Mouse (Mus musculus): ENCODE measurements at regions not wholly inside any gene's neighbourhood (a gene's known extent, or its start where the extent isn't known, plus 50 kb on each side); places are given as distances from the start of the nearest gene placed in this dataset.

- 50% methylated on average over 9 of the region's 9 CpGs for WGBS (ENCODE audit: insufficient replicate concordance)
- H3K4me2 ChIP-seq (ENCODE audit: low read depth), result no peak overlapping the region
- ATAC-seq (ENCODE audit: insufficient read depth), result no peak
Measured at GRCm38 (mm10) chr8:8488191-8488694, 172.8 kb downstream of the Efnb2 start.

GRCm38 (mm10) chr8:8487706-8488105 lies 173.3 kb downstream of the Efnb2 start:
- 47% methylated on average over 5 of the region's 5 CpGs for WGBS (ENCODE audit: insufficient replicate concordance)
- TF ChIP-seq EP300 (IDR thresholded peaks at IDR 0.05; ENCODE audit: low read depth), result no peak
- no peak for TF ChIP-seq CTCF (IDR thresholded peaks at IDR 0.05; ENCODE audit: low read depth)
- Histone ChIP-seq H3K27ac (no peak overlapping the region), H3K36me3 (replicated peaks; ENCODE audit: control insufficient read depth, insufficient read depth, low read depth) (no peaks in the 10 kb centered on the region), H3K4me3 (ENCODE audit: insufficient read depth in 1 of 2, low read depth in 2 of 2, low read length in 2 of 2) (no peak overlapping the region), H3K27me3 (ENCODE audit: control insufficient read depth, insufficient read depth, low read length) (no peaks in the 10 kb centered on the region), H3K9ac (replicated peaks) (no peak overlapping the region), H3K4me2 (ENCODE audit: low read depth) (no peak overlapping the region), H3K4me1 (replicated peaks; ENCODE audit: control insufficient read depth in 2 of 2, insufficient read depth in 2 of 2, low read length in 1 of 2) (peaks cover 4 to 16% of the 10 kb centered on the region in 2 experiments), H3K9me3 (ENCODE audit: control insufficient read depth, low read length) (no peaks in the 10 kb centered on the region)
- ATAC-seq (ENCODE audit: insufficient read depth), result no peak
- DNase-seq (ENCODE audit: low read depth in 3 of 3, low spot score in 3 of 3), result no peak

More at GRCm38 (mm10) chr8:8488191-8488694, 172.8 kb downstream of the Efnb2 start:
- DNase-seq (ENCODE audit: low read depth in 3 of 3, low spot score in 3 of 3), result no peak
- Histone ChIP-seq H3K27ac (no peak overlapping the region), H3K4me3 (ENCODE audit: insufficient read depth in 1 of 2, low read depth in 2 of 2, low read length in 2 of 2) (no peak overlapping the region), H3K4me1 (replicated peaks; ENCODE audit: control insufficient read depth in 2 of 2, insufficient read depth in 2 of 2, low read length in 1 of 2) (peaks cover 4 to 16% of the 10 kb centered on the region in 2 experiments), H3K27me3 (ENCODE audit: control insufficient read depth, insufficient read depth, low read length) (no peaks in the 10 kb centered on the region), H3K9me3 (ENCODE audit: control insufficient read depth, low read length) (no peaks in the 10 kb centered on the region), H3K36me3 (replicated peaks; ENCODE audit: control insufficient read depth, insufficient read depth, low read depth) (no peaks in the 10 kb centered on the region), H3K9ac (replicated peaks) (no peak overlapping the region)
- TF ChIP-seq CTCF (IDR thresholded peaks at IDR 0.05; ENCODE audit: low read depth) (no peak), EP300 (IDR thresholded peaks at IDR 0.05; ENCODE audit: low read depth) (no peak)

GRCm38 (mm10) chr8:8486866-8487265 lies 174.2 kb downstream of the Efnb2 start:
- H3K4me2 ChIP-seq (ENCODE audit: low read depth), result no peak overlapping the region
- peaks cover 4 to 16% of the 10 kb centered on the region in 2 experiments for H3K4me1 ChIP-seq (replicated peaks; ENCODE audit: control insufficient read depth in 2 of 2, insufficient read depth in 2 of 2, low read length in 1 of 2)
- WGBS (ENCODE audit: insufficient replicate concordance), result 74% methylated on average over 3 of the region's 3 CpGs
- TF ChIP-seq CTCF (IDR thresholded peaks at IDR 0.05; ENCODE audit: low read depth), result no peak
- TF ChIP-seq EP300 (IDR thresholded peaks at IDR 0.05; ENCODE audit: low read depth), result no peak
- H3K9me3 ChIP-seq (ENCODE audit: control insufficient read depth, low read length), result no peaks in the 10 kb centered on the region
- H3K9ac ChIP-seq (replicated peaks), result no peak overlapping the region
- DNase-seq (ENCODE audit: low read depth in 3 of 3, low spot score in 3 of 3) (no peak), ATAC-seq (ENCODE audit: insufficient read depth) (no peak)
- H3K36me3 ChIP-seq (replicated peaks; ENCODE audit: control insufficient read depth, insufficient read depth, low read depth), result no peaks in the 10 kb centered on the region
- H3K27me3 ChIP-seq (ENCODE audit: control insufficient read depth, insufficient read depth, low read length), result no peaks in the 10 kb centered on the region
- H3K27ac ChIP-seq, result no peak overlapping the region
- H3K4me3 ChIP-seq (ENCODE audit: insufficient read depth in 1 of 2, low read depth in 2 of 2, low read length in 2 of 2), result no peak overlapping the region

DNA sequence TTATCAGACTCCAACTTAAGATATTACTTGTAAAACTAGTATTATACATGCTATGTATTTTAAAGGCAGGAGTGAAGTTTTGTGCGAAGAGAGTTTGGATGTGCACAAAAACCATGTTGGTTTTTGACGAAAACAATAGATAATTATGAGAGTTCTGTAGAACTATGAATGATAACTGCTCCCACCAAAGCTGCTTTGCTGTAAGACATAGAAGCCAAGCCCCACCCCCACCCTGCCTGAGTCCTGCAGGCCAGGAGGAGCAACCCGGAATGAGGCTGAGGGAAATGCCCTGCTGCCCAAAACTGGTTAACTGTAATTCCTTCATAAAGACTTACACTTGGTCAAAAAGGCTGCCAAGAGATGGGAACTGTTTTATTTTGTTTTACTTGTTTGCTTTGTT lies 175.8 kb downstream of the Efnb2 start:
- ATAC-seq (ENCODE audit: insufficient read depth) (no peak), DNase-seq (ENCODE audit: low read depth in 3 of 3, low spot score in 3 of 3) (no peak)
- 49% methylated on average over 3 of the region's 3 CpGs for WGBS (ENCODE audit: insufficient replicate concordance)
- Histone ChIP-seq H3K9ac (replicated peaks) (no peak overlapping the region), H3K4me3 (ENCODE audit: insufficient read depth in 1 of 2, low read depth in 2 of 2, low read length in 2 of 2) (no peak overlapping the region), H3K27me3 (ENCODE audit: control insufficient read depth, insufficient read depth, low read length) (no peaks in the 10 kb centered on the region), H3K27ac (no peak overlapping the region), H3K4me2 (ENCODE audit: low read depth) (no peak overlapping the region), H3K4me1 (replicated peaks; ENCODE audit: control insufficient read depth in 2 of 2, insufficient read depth in 2 of 2, low read length in 1 of 2) (peaks cover 4 to 7% of the 10 kb centered on the region in 2 experiments), H3K9me3 (ENCODE audit: control insufficient read depth, low read length) (no peaks in the 10 kb centered on the region), H3K36me3 (replicated peaks; ENCODE audit: control insufficient read depth, insufficient read depth, low read depth) (no peaks in the 10 kb centered on the region)
- TF ChIP-seq EP300 (IDR thresholded peaks at IDR 0.05; ENCODE audit: low read depth) (no peak), CTCF (IDR thresholded peaks at IDR 0.05; ENCODE audit: low read depth) (no peak)

GRCm38 (mm10) chr8:8484546-8484945 lies 176.5 kb downstream of the Efnb2 start:
- H3K36me3 ChIP-seq (replicated peaks; ENCODE audit: control insufficient read depth, insufficient read depth, low read depth), result no peaks in the 10 kb centered on the region
- TF ChIP-seq CTCF (IDR thresholded peaks at IDR 0.05; ENCODE audit: low read depth) (no peak), EP300 (IDR thresholded peaks at IDR 0.05; ENCODE audit: low read depth) (no peak)
- H3K4me3 ChIP-seq (ENCODE audit: insufficient read depth in 1 of 2, low read depth in 2 of 2, low read length in 2 of 2), result no peak overlapping the region
- no peaks in the 10 kb centered on the region for H3K27me3 ChIP-seq (ENCODE audit: control insufficient read depth, insufficient read depth, low read length)
- DNase-seq (ENCODE audit: low read depth in 3 of 3, low spot score in 3 of 3) (no peak), ATAC-seq (ENCODE audit: insufficient read depth) (no peak)
- H3K9ac ChIP-seq (replicated peaks), result no peak overlapping the region
- H3K4me1 ChIP-seq (replicated peaks; ENCODE audit: control insufficient read depth in 2 of 2, insufficient read depth in 2 of 2, low read length in 1 of 2), result peaks cover 3% of the 10 kb centered on the region in 2 experiments
- H3K27ac ChIP-seq, result no peak overlapping the region
- no peak overlapping the region for H3K4me2 ChIP-seq (ENCODE audit: low read depth)
- 49% methylated on average over 8 of the region's 8 CpGs for WGBS (ENCODE audit: insufficient replicate concordance)
- H3K9me3 ChIP-seq (ENCODE audit: control insufficient read depth, low read length), result no peaks in the 10 kb centered on the region

All from liver, embryonic 14.5 days (tissue).